Mouse (Mus musculus) liver, postnatal 0 days (tissue): ENCODE data around the gene Zc3hav1.

Source experiments
- CTCF ChIP-seq: sonication (generic); IDR thresholded peaks from 2 replicates; pipeline ENCODE4 v1.5.1; 2016; ENCODE audit warnings: antibody characterized with exemption, low read depth
- EP300 ChIP-seq: IDR thresholded peaks from 2 replicates; pipeline ENCODE4 v1.6.1; 2016; ENCODE audit warnings: antibody characterized with exemption, low read depth, mild to moderate bottlenecking

GRCm38 (mm10) chr6:38339078-38339477, 15.3 kb downstream of the Zc3hav1 start:
- TF ChIP-seq CTCF = no peak
- no peak for TF ChIP-seq EP300
